Mouse (Mus musculus) limb, embryonic 11.5 days (tissue): ENCODE results near the gene Mapkap1. TPM values are rescaled to one million over a fixed set of nuclear protein-coding genes. Genes with fewer than 3 reads are reported as not detected.

Experiments used
- ATAC-seq: fragments of 200-750 bp; cut with Nextera tagmentation; 2 replicates; pipeline ENCODE4 v1.8.0; 2017; ENCODE audit warnings: low read depth; ENCODE audit not compliant: insufficient number of reproducible peaks, low FRiP score, low TSS enrichment
- DNase-seq: peaks from one replicate; pipeline ENCODE4 v3.0.0-alpha.2; 2015; ENCODE audit warnings: low spot score
- H3K27ac ChIP-seq: fragments of 300-500 bp; sonication (generic); replicated peaks from 2 replicates; pipeline ENCODE4 v1.5.1; 2014; ENCODE audit warnings: low read depth, mild to moderate bottlenecking, low read length
- H3K27me3 ChIP-seq: fragments of 300-500 bp; sonication (generic); 2 replicates; pipeline ENCODE4 v1.6.1; 2014; ENCODE audit warnings: mild to moderate bottlenecking, low read length, mixed read lengths; ENCODE audit not compliant: control insufficient read depth, insufficient read depth
- H3K36me3 ChIP-seq: fragments of 300-500 bp; sonication (generic); 2 replicates; pipeline ENCODE4 v1.6.1; 2014; ENCODE audit warnings: mild to moderate bottlenecking, low read length, moderate library complexity, mixed read lengths; ENCODE audit not compliant: control insufficient read depth, insufficient read depth
- H3K4me1 ChIP-seq: fragments of 300-500 bp; sonication (generic); 2 replicates; pipeline ENCODE4 v1.6.1; 2014; ENCODE audit warnings: low read length, mixed read lengths; ENCODE audit not compliant: control insufficient read depth, insufficient read depth
- H3K4me2 ChIP-seq: fragments of 300-500 bp; sonication (generic); 2 replicates; pipeline ENCODE4 v1.6.1; 2014; ENCODE audit warnings: low read depth, mild to moderate bottlenecking, moderate library complexity; ENCODE audit not compliant: severe bottlenecking
- H3K4me3 ChIP-seq: fragments of 300-500 bp; sonication (generic); 2 replicates; pipeline ENCODE4 v1.5.1; 2014; ENCODE audit warnings: low read depth, low read length
- H3K9ac ChIP-seq: fragments of 300-500 bp; sonication (generic); 2 replicates; pipeline ENCODE4 v1.6.1; 2014; ENCODE audit warnings: mild to moderate bottlenecking, low read length
- H3K9me3 ChIP-seq: fragments of 300-500 bp; sonication (generic); 2 replicates; pipeline ENCODE4 v1.6.1; 2016; ENCODE audit warnings: low read length; ENCODE audit not compliant: control insufficient read depth
- WGBS: fragments of 180-500 bp; shearing (Covaris S2); extraction: QIAGEN DNeasy Blood & Tissue Kit; methylation state at CpG from one replicate; pipeline ENCODE4 v1.1.7; 2014; 5-methylcytosine and 5-hydroxymethylcytosine counted together
- polyA plus RNA-seq: library from polyadenylated mRNA; unstranded; fragments of >200 nt; fragmentation: Nextera tagmentation; extraction: Ambion mirVana; gene quantifications from 2 replicates; pipeline ENCODE4 v1.2.1, GENCODE M21; 2014

Mapkap1 gene
- polyA plus RNA-seq: 94.7 and 96.5 TPM in 2 replicates

GRCm38 (mm10) chr2:34406601-34407464 lies at the start of gene Mapkap1:
Mapkap1 (plus strand) TSS chr2:34406771.
- Histone ChIP-seq H3K36me3 (no peaks in the 10 kb centered on the region), H3K4me1 (peaks cover 3% of the 10 kb centered on the region; the same call in 1 of the 2 replicates), H3K4me3 (peak within 1 kb of the TSS; percentile 95), H3K27ac (no peak within 1 kb of the TSS), H3K9me3 (no peaks in the 10 kb centered on the region), H3K9ac (peak within 1 kb of the TSS; percentile 84), H3K4me2 (peak within 1 kb of the TSS; percentile 67), H3K27me3 (no peaks in the 10 kb centered on the region)
- WGBS: under 1% methylated on average over 66 of the region's 68 CpGs
- DNase-seq (peak; percentile 99), ATAC-seq (peak; percentile 98)

DNA sequence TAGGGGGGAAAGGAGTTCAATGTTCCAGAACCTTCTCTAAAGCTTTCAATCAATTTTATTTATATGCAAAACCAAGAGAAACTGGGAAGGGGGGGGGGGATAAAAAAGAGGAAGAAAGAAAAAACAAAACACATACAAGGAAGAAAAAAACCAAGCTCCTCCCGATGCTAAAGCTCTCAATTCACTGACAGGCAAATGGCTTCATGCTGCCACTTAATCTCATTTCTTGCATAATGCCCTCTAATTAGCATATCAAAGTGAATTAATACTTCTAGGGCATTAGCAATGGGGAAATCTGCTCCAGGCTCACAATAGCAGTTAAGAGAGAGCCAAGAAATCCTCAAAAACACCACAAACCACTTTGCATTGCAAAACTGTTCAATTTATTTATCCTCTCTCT lies 42.9 kb upstream of the Mapkap1 start:
- no peaks in the 10 kb centered on the region for H3K27me3 ChIP-seq
- no peaks in the 10 kb centered on the region for H3K9me3 ChIP-seq
- no peak overlapping the region for H3K27ac ChIP-seq
- H3K36me3 ChIP-seq: no peaks in the 10 kb centered on the region
- H3K4me3 ChIP-seq: no peak overlapping the region
- DNase-seq (no peak), ATAC-seq (no peak)
- no peak overlapping the region for H3K9ac ChIP-seq
- H3K4me1 ChIP-seq: peaks cover 11% of the 10 kb centered on the region; the same call in 1 of the 2 replicates
- 9% methylated on average over 1 of the region's 1 CpGs for WGBS
- H3K4me2 ChIP-seq: no peak overlapping the region

GRCm38 (mm10) chr2:34367024-34367423 lies 39.5 kb upstream of the Mapkap1 start:
- DNase-seq (peak; percentile 31), ATAC-seq (no peak)
- Histone ChIP-seq H3K4me2 (no peak overlapping the region), H3K27ac (no peak overlapping the region), H3K4me3 (no peak overlapping the region), H3K4me1 (peaks cover 4% of the 10 kb centered on the region; the same call in 1 of the 2 replicates), H3K9me3 (no peaks in the 10 kb centered on the region), H3K27me3 (no peaks in the 10 kb centered on the region), H3K9ac (no peak overlapping the region), H3K36me3 (no peaks in the 10 kb centered on the region)
- WGBS: 3% methylated on average over 2 of the region's 2 CpGs

DNA sequence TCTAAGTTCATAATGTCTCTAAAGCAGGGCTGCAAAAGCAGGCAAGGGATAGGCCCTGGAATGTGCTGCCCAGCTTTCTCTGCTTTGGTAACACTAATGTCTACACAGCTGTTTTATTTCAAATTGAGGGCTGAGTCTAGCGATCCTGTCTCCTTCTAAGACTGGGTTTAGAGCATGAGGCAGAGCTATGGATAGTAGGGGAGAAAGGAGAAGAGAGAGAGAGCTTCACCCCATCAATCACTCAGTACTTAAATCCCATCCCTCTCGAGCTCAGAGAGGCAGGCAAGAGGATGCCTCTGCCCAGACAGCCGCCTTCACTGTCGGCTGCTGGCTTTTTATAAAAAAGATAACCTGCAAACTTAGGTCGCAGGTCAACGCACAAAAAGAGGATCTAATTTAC lies 38.2 kb upstream of the Mapkap1 start:
- Histone ChIP-seq H3K9ac (no peak overlapping the region), H3K27ac (no peak overlapping the region), H3K9me3 (no peaks in the 10 kb centered on the region), H3K4me2 (peak overlapping the region; percentile 31; the same call in 1 of the 2 replicates), H3K36me3 (no peaks in the 10 kb centered on the region), H3K4me3 (no peak overlapping the region), H3K27me3 (no peaks in the 10 kb centered on the region), H3K4me1 (peaks cover 8% of the 10 kb centered on the region; the same call in 1 of the 2 replicates)
- DNase-seq (no peak), ATAC-seq (no peak)
- 21% methylated on average over 6 of the region's 6 CpGs for WGBS

DNA sequence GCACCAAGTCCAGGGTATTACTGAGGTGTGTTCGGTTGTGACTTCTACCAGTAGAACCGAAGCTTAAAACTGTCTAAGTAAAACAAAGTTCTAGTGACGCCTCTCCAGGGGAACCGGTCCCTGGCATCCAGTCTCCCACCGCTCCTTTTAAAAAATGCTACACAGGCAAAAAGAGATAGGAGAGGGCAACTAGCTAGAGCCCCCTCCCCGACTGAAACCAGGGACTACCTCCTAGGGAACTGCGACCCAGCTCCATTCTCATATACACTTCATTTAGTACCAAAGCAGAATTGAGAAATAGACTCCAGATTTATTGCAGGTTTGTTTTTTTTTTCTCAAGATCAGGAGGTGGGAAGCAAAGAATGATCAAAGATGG lies 36.2 kb upstream of the Mapkap1 start:
- DNase-seq: no peak

GRCm38 (mm10) chr2:34370725-34371440 lies 35.7 kb upstream of the Mapkap1 start:
- Histone ChIP-seq H3K9me3 (no peaks in the 10 kb centered on the region), H3K4me1 (peaks cover 11% of the 10 kb centered on the region; the same call in 1 of the 2 replicates), H3K27me3 (no peaks in the 10 kb centered on the region), H3K36me3 (no peaks in the 10 kb centered on the region), H3K4me2 (peak overlapping the region; percentile 88), H3K9ac (peak overlapping the region; percentile 95), H3K4me3 (peak overlapping the region; percentile 76), H3K27ac (peak overlapping the region; percentile 97)
- under 1% methylated on average over 42 of the region's 42 CpGs for WGBS
- ATAC-seq (no peak), DNase-seq (peak; percentile 59)

More for the DNA sequence above, 36.2 kb upstream of the Mapkap1 start:
- Histone ChIP-seq H3K9ac (0 out of 2 replicates have a peak overlapping the region, but pooled peaks have one; percentile 35), H3K9me3 (no peaks in the 10 kb centered on the region), H3K4me2 (peak overlapping the region; percentile 88), H3K27ac (no peak overlapping the region), H3K4me1 (peaks cover 11% of the 10 kb centered on the region; the same call in 1 of the 2 replicates), H3K4me3 (peak overlapping the region; percentile 76), H3K27me3 (no peaks in the 10 kb centered on the region), H3K36me3 (no peaks in the 10 kb centered on the region)
- WGBS: 3% methylated on average over 7 of the region's 7 CpGs
- ATAC-seq: no peak

DNA sequence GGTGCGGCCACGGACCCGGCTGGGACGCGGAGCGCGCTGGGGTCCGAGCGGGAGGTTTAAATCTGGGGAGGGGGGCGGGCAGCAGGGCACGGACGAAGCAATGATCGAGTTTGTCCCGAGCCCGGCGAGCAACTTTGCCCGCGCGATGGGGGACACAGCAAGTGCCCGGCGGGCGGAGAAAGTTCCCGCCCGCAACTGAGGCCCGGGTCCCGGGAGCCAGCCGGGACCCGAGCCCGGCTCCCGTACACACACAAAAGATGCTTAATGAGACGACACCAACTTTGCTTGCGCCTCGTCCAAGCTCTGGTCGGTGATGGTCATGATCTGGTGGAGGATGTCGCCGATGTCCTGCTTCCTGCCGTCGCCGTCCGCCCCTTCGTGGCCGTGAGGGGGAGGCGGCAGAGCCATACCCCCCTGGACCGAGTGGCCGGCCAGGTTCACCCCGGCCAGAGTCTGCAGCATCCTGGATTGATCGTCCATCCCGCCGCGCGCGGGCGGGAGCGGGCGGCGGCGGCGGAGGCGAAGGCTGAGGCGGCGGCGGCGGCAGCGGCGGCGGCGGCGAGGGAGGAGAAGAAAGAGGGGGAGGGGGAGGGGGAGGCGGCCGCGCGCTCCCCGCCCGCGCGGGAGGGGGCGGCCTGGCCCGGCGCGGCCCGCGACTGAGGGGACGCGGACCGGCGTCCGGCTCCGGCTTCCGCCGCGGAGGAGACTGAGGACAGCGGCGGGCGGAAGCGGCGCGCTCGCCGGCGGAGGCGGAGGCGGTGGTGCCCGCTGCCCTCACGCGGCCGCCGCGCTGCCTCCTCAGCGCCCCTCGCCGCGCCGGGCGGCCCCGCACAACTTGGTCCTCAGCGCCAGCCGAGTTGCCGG lies 34.9 kb upstream of the Mapkap1 start:
- peaks cover 11% of the 10 kb centered on the region; the same call in 1 of the 2 replicates for H3K4me1 ChIP-seq
- peak; percentile 72 for DNase-seq
- H3K4me2 ChIP-seq: peak overlapping the region; percentile 88
- H3K9me3 ChIP-seq: no peaks in the 10 kb centered on the region
- ATAC-seq: peak; percentile 41; the same call in 1 of the 2 replicates
- H3K9ac ChIP-seq: peak overlapping the region; percentile 95
- H3K36me3 ChIP-seq: no peaks in the 10 kb centered on the region
- under 1% methylated on average over 58 of the region's 118 CpGs for WGBS
- no peaks in the 10 kb centered on the region for H3K27me3 ChIP-seq
- H3K27ac ChIP-seq: peak overlapping the region; percentile 97
- H3K4me3 ChIP-seq: peak overlapping the region; percentile 76
